Mouse (Mus musculus) embryo, embryonic 11.5 days (tissue): ENCODE data around the gene Glycam1.
"Not testable (repeated sequence)": the region's sequence is repeated elsewhere in the genome, so short reads cannot be mapped to it uniquely, and the experiment has no call there.

ENCODE experiments used
- DNase-seq: peaks from one replicate; pipeline ENCODE4 v3.0.0-alpha.2; 2012; ENCODE audit warnings: low read depth, low spot score

The Glycam1 gene

DNA sequence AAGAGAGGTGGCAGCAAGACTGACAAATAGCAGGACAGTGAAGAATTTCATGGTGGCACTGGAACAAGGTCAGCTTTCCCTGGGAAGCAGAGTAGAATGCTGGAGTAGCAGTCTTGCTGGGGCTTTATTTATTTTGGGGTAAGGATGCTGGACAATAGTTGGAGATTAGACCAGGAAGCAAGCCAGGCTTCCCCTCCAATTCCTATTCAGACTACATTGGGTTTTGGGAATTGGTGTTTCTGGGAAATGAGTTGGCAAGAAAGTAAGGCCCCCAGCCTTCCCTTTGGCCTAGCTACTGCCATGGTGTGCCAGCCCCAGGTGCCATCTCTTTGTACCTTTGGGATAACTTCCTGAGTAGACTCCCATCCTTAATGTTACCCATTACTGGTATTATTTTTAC lies at the start of gene Glycam1:
Gene Glycam1 (minus strand): TSS at position 101 of the 400 bp plus-strand sequence.
- no peak for DNase-seq

DNA sequence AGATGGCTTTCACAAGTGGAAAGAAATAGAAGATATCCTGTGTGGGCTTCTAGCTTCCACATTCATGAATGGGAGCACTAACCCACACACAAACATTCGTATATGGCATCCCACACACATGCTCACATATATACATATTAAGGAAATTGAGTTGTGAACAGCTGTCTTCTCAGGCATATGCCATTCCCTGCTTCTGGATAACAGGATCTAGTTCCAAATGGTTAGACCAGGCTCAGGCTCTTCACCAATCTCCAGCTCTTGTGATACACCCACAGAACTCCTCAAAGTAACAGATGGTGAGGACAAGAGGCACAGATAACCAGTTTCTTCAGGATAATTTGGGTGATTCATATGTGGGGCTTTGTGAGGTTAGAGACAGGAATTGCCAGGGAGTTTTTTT lies 39.6 kb upstream of the Glycam1 start:
- no peak for DNase-seq

DNA sequence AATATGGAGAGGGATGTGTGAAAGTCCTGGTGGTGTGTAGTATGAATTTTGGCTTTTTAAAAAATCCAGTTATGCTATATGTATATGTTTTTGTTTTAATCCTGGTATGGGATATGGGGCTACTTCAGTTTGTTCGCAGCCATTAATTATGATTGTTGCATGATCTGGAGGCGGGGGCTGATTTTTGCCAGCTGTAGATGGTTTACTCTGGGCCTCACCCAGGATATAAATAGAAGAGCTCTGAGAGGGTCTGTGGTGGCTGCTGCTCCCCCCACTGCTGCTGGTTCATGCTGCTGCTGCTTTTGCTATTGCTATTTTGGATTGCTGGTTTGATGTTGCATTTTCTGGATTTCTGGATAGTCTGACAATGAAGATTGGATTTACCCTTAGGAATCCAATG lies 25.9 kb upstream of the Glycam1 start:
- no peak for DNase-seq

DNA sequence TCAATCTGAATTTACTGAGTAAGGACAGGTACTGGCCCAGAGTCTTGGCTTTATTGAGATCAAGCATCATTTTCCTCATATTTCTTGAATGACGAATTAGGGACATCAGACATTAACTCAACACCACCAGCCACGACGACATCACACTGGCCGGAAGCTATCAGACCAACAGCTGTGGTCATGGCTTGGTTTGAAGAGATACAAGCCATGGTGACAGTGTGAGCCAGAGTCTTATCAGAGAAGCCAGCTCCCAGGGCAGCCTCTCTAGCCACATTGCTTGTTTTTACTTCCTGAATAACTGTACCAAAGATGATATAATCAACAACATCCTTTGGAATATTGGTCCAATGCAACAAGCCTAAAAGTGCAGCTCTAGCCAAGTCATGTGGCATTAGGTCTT lies 22.9 kb upstream of the Glycam1 start:
- not testable (repeated sequence) for DNase-seq

DNA sequence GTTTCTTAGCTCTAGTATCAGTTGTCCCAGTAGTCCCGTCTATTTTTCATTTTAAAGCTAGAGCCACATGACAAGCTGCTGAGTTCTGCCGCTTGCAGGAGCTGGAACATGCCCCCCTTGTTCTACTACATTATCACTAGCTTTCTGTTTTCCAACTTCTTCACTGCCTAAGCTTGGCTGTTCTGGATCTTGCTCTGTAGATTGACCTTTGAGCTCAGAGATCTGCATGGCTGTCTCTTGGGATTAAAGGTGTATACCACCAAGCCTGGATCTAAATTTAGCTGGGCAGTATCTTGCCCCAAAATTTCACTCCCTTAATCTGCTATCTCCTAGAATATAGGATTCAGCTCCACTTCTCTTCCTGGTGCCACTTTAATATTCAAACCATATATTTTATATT lies 21.0 kb upstream of the Glycam1 start:
- DNase-seq: no peak

DNA sequence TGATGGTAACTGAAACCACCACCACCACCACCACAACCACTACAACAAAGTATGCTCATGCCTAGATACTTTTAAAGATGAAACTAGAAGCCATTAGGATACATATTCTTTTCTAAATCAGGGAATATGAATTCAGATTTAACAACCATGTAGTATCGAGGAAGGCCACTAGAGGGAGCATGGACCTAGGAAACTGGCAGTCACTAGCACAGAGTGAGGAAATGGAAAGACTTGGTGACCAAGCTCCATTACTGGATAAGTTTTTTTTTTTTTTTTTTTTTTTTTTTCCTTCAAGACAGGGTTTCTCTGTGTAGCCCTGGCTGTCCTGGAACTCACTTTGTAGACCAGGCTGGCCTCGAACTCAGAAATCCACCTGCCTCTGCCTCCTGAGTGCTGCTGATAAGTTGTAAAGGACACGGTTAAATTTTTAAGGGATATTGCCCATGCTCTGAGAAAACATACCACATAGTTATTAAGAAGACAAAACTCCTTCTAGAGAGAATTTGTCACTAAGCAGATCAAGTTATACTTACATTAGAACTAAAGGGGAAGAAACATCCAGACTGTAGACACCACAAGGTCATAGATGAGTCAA lies 12.7 kb downstream of the Glycam1 start:
- DNase-seq: peak; percentile 34

DNA sequence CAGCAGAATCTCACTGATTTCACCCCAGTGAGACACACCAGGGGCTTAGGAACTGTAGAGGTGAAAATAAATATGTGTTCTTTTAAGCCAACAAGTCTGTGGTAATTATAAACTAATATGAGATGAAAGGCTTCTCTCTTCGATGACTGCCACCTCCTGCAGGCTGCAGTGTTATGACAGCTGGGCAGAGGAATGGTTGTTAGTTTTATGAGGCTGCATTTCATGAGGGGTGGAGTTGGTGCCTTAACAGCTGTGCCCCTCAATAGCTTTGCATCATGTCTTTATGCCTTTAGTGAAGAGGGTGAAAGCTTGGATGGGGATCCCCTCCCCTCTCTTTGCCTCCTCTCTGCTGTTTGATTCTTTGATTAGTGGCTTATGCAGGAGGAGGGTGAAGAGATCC lies 13.8 kb downstream of the Glycam1 start:
- no peak for DNase-seq

DNA sequence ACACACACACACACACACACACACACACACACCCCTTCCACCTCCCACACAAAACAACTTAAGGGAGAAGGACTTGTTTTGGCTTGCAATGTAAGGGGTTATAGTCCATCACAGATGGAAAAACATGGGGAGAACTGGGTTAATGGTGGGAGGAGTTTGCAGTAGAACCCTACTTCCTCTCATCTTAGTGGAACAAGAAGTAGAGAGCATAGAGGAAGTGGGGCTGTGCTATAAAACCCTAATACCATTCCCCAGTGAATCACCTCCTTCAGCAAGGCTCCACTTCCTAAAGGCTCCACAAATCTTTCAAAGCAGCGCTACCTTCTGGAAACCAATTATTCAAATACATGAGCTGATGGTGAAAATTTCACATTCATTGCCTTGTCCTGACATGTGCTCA lies 15.4 kb downstream of the Glycam1 start:
- no peak for DNase-seq

DNA sequence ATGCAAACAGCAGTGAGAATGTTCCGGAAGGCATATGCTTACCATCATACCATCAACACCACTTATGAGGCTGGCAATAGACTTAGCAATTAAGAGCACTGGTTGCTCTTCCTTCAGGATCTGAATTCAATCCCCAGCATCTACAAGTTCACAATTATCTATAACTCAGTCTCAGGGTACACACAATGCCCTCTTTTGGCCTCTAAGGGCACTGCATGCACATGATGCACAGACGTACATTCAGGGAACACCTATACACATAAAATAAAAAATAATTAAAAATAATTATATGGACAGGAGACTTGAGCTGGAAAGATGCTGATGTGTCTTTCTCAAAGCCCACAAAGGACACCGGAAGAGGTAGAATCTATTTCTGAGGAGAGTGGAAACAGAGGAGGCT lies 16.9 kb downstream of the Glycam1 start:
- DNase-seq: no peak

DNA sequence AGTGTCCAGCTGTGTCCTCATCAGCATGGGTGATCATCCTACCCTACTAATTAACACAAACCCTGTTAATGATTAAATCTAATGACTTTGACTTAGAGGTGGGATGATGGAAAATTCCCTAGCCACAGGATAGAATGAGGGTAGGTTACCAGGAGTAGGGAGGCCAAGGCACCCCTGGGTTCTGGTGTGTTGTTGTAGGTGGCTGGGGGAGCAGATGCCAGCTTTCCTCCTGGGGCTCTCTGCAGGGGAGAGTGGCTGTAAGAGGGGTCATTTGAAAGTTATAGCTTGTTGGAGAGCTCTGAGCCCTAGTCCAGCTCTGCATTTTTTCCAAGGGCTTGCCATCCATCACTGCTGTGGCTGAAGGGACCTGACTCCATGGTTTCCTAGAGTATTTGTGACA lies 22.4 kb downstream of the Glycam1 start:
- no peak for DNase-seq

DNA sequence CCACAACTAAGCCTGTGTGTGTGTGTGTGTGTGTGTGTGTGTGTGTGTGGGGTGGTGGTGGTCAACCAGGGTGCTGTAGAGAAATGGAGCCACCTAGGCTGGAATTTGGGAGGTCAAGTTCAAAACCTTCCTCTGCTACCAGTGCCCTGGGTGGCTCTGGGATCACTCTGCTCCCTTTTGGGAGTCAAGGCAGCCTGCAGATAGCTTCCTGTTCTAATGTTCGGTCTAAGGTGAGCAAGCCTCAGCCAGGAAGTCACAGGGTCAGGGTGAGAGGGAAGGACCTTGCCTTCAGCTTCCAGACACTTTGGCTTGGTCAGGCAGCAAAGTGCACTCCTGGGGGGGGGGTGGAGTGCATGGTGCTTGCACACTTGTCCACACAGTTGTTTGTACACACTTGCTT lies 24.2 kb downstream of the Glycam1 start:
- no peak for DNase-seq

DNA sequence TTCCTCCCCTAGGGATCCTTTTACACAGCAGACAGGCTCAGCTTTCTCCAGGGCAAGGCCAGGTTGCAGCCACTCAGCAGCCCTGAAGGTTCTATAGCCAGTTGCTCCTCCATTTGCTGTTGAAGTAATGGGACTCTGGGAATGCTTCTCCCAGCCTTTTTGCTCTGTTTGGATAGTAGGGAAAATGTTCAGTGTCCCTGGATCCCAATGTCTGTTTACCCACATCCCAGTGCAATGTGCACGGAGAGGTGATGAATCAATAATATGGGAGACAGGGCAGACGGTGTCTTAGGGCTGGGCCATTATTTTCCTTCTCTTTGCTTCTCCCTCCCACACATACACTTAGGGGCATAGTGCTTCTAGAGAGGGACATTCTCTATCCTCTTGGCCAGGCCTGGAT lies 25.6 kb downstream of the Glycam1 start:
- no peak for DNase-seq

DNA sequence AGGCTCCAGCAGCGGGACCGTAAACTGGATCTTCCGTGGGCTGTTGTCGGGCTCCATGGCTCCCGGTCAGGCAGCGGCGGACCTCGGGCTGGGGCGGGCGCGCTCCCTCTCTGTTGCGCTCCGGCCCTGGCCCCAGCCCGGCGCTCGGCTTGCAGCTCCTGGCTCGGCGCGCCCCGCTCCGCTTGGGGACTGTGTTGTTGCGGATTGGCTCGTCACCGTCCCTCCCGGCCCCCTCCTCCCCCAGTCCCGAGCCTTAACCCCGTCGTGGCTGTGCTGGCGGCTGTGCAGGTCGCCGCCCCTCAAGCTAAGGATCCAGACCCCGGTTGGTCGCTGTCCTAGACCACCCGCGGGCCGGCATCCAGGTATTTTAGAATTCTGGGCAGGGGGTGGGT lies 27.1 kb downstream of the Glycam1 start, which contains the start of gene Ppp1r1a:
Gene Ppp1r1a (minus strand): TSS at position 182 of the 392 bp plus-strand sequence.
- no peak for DNase-seq

DNA sequence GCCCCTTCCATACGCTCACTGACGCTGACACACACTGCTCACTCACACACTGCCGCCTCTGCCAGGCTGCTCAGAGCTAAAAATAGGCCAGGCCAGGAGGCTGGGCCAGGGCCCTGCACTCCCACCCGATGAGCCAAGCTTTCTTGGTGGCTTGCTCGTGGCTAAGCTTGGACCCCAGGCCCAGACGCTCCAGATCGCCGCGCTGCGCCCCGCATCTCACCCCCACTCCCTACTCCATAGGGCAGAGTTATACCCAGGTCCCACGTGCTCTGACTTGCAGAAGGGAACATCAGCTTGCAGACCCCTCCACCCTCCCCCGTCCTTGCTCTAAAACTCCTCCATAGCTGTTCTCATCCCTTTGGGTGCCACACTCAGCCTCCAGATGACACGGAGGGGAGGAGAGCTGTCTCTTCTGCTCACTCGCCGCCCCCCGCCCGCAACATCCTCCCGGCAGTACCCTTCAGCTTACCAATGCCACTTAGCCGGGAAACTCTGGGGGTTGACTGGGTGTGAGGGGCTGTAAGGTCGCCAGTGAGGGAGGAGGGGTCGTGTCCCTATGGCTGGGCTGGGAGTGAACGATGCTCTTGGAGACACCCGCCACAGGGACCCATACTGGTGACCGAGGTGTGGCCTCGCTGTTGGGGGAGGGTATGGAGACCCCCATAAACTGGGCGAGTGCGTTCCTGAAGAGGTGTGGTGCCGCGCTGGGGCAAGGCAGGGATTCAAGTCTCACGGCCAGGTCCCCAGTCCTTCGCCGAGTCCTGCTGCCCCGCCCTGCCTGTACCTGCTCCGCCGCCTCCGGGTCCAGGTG lies 27.7 kb downstream of the Glycam1 start:
- no peak for DNase-seq

DNA sequence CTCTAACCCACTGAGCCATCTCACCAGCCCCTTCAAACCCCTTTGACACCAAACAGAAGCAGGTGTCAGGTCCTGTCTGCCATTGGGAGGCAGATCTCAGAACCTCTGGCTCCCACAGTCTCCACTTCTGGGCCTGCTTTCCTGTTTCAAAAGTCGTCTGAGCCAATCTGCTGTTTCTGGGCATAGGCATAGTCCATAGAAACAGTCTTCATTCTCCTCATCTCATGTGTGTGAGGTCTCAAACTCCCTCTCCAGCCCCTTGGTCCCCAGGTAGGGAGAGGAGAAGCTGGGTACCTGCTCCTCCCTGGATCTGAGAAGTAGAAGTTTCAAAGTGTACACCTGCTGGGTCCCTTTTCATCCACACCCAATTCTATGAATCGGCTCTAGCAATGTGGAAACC lies 28.4 kb downstream of the Glycam1 start:
- no peak for DNase-seq

DNA sequence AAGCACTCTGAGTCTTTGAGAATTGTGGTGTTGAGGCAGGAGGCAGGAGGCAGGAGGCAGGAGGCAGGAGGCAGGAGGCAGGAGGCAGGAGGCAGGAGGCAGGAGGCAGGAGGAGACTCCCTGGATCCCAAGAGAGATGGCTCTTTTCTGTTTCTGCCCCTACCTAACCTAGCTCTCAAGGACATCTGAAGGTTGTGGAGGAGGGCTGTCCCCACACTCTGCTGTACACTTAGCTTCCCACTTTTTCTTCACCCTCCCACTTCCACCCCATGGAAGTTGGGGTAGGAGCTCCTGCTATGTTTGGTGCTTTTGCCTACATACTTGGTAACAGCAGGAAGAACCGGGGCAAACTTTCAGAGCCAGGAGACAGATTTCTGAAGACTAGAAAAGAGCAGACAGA lies 29.1 kb downstream of the Glycam1 start:
- no peak for DNase-seq

DNA sequence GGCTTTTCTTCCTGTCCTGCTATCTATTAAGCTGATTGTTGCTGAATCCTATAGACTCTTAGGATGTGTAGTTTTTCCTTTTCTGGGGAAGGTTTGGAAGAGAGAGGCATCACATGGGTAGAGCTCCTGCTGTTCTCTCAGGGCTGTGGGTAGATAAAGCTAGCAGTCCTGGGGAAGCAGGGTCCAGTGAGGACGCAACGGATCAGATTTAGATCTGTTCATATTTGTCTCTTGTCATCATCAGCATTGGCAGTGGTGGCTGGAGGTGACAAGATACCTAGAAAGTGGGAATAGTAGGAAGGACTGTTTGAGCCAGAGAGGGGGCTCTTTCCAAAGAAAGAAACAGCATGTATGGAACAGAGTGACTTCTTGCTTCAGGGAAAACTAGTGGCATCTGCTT lies 29.9 kb downstream of the Glycam1 start:
- no peak for DNase-seq

DNA sequence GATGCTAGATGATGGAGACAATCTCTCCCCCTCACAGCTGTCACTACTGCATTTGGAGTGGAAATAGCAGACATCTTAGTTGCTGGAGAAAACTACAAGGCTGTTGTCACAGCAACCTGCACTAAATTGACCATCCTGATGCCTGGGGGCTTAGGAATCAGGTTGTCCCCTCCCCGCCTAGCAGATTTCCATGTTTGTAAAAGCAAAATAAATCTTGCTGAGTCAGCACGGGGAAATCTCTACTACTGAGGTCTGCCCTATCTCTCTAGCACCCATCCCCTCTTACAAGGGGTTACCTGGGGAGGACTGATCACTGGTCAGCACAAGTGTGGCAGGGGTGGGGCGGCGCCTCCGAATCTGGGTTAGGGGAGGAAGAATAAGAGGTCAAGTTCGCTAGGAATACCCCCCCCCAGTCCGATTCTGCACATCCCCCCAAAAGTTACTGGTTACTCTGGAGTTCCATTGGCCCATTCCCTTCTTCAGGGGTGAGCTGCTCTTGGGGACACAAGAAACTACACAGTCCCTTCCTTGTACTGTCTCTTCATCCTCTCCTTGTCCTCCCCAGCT lies 30.7 kb downstream of the Glycam1 start:
- DNase-seq: no peak

DNA sequence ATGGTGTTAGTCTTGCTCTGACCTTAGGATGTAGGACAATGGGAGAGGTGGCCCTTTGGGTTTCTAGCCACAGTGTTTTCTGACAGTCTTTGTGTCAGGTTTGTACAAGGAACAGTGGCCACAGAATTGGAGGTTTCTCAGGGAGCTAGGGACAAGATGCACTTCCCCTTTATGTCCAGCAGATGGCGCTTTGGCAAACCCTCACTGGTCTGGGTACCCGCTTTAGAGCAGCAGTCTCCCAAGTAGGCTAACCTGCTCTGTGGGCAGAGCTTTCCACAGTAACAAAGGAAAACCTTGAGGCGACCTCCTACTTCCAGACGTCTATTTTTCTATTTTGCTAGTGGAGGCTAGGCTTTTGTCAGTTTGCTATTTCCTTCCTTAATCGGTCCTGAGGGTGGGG lies 34.5 kb downstream of the Glycam1 start:
- DNase-seq: peak; percentile 61

DNA sequence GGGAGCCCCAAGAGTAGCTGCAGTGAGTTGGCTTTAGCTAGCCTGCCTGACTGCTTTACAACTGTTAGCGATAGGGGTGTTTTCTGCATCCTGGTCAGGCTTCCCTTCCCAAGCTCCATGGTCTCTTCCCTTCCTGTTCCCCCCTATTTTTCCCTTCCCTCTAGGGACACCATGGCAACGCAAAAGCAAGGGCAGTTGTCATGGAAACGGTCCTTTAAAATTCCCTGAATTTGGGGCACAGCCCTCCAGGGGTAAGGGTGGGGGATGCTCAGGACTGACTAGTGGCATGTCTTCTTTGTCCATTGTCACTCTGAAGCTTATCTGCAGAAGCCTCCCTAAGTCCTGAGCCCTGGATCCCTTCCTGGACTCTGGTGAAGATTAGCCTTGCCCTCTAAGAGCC lies 41.7 kb downstream of the Glycam1 start:
- DNase-seq: no peak

DNA sequence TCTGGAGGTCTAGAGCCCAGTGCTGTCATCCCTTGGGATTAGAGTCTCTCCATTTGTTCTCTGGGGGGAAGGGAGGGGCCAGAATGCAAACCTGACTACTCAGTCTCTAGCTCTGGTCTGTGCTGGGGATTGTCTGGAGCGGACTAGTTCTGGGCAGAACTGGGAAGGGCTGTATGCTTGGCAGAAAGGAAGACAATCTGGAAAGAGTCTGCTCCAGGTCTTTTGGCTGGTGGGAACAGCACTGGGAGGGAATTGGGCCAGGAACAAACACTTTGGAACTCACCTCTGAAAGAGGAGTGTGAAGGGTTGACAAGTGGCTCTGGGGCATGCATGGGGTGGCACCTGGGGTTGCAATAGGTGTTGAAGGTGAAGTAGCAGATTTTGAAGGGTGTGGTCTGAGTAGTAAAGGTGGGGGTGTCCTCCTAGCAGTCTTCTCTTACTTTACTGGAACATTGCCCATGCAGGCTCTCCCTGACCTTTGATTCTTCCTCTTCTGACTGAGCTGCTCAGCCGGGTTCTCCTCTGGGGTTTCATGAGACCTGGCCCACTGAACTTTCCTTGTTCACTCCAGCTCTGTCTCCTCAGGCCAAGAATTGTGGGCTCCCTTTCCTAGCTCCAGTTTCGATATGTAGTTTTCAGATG lies 42.3 kb downstream of the Glycam1 start:
- DNase-seq: no peak
